Mouse (Mus musculus): ENCODE data around the gene Suds3. TPM values are rescaled to one million over a fixed set of nuclear protein-coding genes. Genes with fewer than 3 reads are reported as not detected.

Gene Suds3
- polyA plus RNA-seq, 1 experiment from 2014 or later, result 76.9 TPM

- Histone ChIP-seq H3K27ac (no peak overlapping the region), H3K79me2 (ENCODE audit: inconsistent target) (peaks cover 100% of the 10 kb centered on the region), H3K4me3 (ENCODE audit: inconsistent target) (no peak overlapping the region), H3K36me3 (ENCODE audit: inconsistent target) (no peaks in the 10 kb centered on the region; the same call in 1 of the 2 replicates)
- WGBS (ENCODE audit: missing documents), result 94% methylated on average over 15 of the region's 16 CpGs
Observed at GRCm38 (mm10) chr5:117125482-117126346, 9.8 kb upstream of the Suds3 start.

GRCm38 (mm10) chr5:117123840-117124239 lies 7.9 kb upstream of the Suds3 start:
- Histone ChIP-seq H3K79me2 (ENCODE audit: inconsistent target) (peaks cover 86% of the 10 kb centered on the region), H3K27ac (no peak overlapping the region), H3K4me3 (ENCODE audit: inconsistent target) (no peak overlapping the region), H3K36me3 (ENCODE audit: inconsistent target) (no peaks in the 10 kb centered on the region; the same call in 1 of the 2 replicates)
- WGBS (ENCODE audit: missing documents), result 90% methylated on average over 3 of the region's 4 CpGs

- peaks cover 79% of the 10 kb centered on the region for H3K79me2 ChIP-seq (ENCODE audit: inconsistent target)
- 83% methylated on average over 6 of the region's 6 CpGs for WGBS (ENCODE audit: missing documents)
- H3K4me3 ChIP-seq (ENCODE audit: inconsistent target), result no peak overlapping the region
- H3K36me3 ChIP-seq (ENCODE audit: inconsistent target), result no peaks in the 10 kb centered on the region; the same call in 1 of the 2 replicates
- H3K27ac ChIP-seq, result no peak overlapping the region
Observed at GRCm38 (mm10) chr5:117123102-117123501, 7.2 kb upstream of the Suds3 start.

- Histone ChIP-seq H3K4me3 (ENCODE audit: inconsistent target) (peak overlapping the region; percentile 92), H3K36me3 (ENCODE audit: inconsistent target) (no peaks in the 10 kb centered on the region; the same call in 1 of the 2 replicates), H3K79me2 (ENCODE audit: inconsistent target) (peaks cover 64% of the 10 kb centered on the region), H3K27ac (no peak overlapping the region)
- 63% methylated on average over 2 of the region's 2 CpGs for WGBS (ENCODE audit: missing documents)
Observed at GRCm38 (mm10) chr5:117121657-117122056, 5.7 kb upstream of the Suds3 start.

GRCm38 (mm10) chr5:117120489-117121466 lies 4.9 kb upstream of the Suds3 start:
- Histone ChIP-seq H3K27ac (peak overlapping the region; percentile 25), H3K4me3 (ENCODE audit: inconsistent target) (peak overlapping the region; percentile 92), H3K36me3 (ENCODE audit: inconsistent target) (no peaks in the 10 kb centered on the region; the same call in 1 of the 2 replicates), H3K79me2 (ENCODE audit: inconsistent target) (peaks cover 56% of the 10 kb centered on the region)
- 5% methylated on average over 40 of the region's 40 CpGs for WGBS (ENCODE audit: missing documents)

GRCm38 (mm10) chr5:117119777-117120488 lies 4.0 kb upstream of the Suds3 start, which contains the start of gene Taok3:
TSS of gene Taok3 (plus strand) at chr5:117120129.
- peaks cover 53% of the 10 kb centered on the region for H3K79me2 ChIP-seq (ENCODE audit: inconsistent target)
- peak within 1 kb of the TSS; percentile 68 for H3K27ac ChIP-seq
- H3K36me3 ChIP-seq (ENCODE audit: inconsistent target), result no peaks in the 10 kb centered on the region
- 1% methylated on average over 72 of the region's 74 CpGs for WGBS (ENCODE audit: missing documents)
- H3K4me3 ChIP-seq (ENCODE audit: inconsistent target), result peak within 1 kb of the TSS; percentile 92

GRCm38 (mm10) chr5:117118850-117119249 lies 2.9 kb upstream of the Suds3 start:
- Histone ChIP-seq H3K36me3 (ENCODE audit: inconsistent target) (no peaks in the 10 kb centered on the region), H3K27ac (peak overlapping the region; percentile 68), H3K4me3 (ENCODE audit: inconsistent target) (peak overlapping the region; percentile 71), H3K79me2 (ENCODE audit: inconsistent target) (peaks cover 53% of the 10 kb centered on the region)
- 83% methylated on average over 8 of the region's 8 CpGs for WGBS (ENCODE audit: missing documents)

GRCm38 (mm10) chr5:117118220-117118619 lies 2.3 kb upstream of the Suds3 start:
- Histone ChIP-seq H3K4me3 (ENCODE audit: inconsistent target) (no peak overlapping the region), H3K27ac (no peak overlapping the region), H3K79me2 (ENCODE audit: inconsistent target) (peaks cover 53% of the 10 kb centered on the region), H3K36me3 (ENCODE audit: inconsistent target) (peaks cover under 1% of the 10 kb centered on the region; the same call in 1 of the 2 replicates)
- WGBS (ENCODE audit: missing documents), result 96% methylated on average over 2 of the region's 2 CpGs

GRCm38 (mm10) chr5:117117716-117118115 lies 1.8 kb upstream of the Suds3 start:
- H3K27ac ChIP-seq, result no peak overlapping the region
- H3K79me2 ChIP-seq (ENCODE audit: inconsistent target), result peaks cover 53% of the 10 kb centered on the region
- H3K4me3 ChIP-seq (ENCODE audit: inconsistent target), result no peak overlapping the region
- H3K36me3 ChIP-seq (ENCODE audit: inconsistent target), result peaks cover 6% of the 10 kb centered on the region
- WGBS (ENCODE audit: missing documents), result 83% methylated on average over 6 of the region's 7 CpGs

GRCm38 (mm10) chr5:117117241-117117640 lies 1.3 kb upstream of the Suds3 start:
- Histone ChIP-seq H3K36me3 (ENCODE audit: inconsistent target) (peaks cover 10% of the 10 kb centered on the region), H3K79me2 (ENCODE audit: inconsistent target) (peaks cover 53% of the 10 kb centered on the region), H3K27ac (no peak overlapping the region), H3K4me3 (ENCODE audit: inconsistent target) (no peak overlapping the region)
- 91% methylated on average over 2 of the region's 2 CpGs for WGBS (ENCODE audit: missing documents)

- peaks cover 13% of the 10 kb centered on the region for H3K36me3 ChIP-seq (ENCODE audit: inconsistent target)
- H3K27ac ChIP-seq, result no peak overlapping the region
- H3K4me3 ChIP-seq (ENCODE audit: inconsistent target), result no peak overlapping the region
- peaks cover 49% of the 10 kb centered on the region for H3K79me2 ChIP-seq (ENCODE audit: inconsistent target)
- WGBS (ENCODE audit: missing documents), result 81% methylated on average over 2 of the region's 2 CpGs
Observed at GRCm38 (mm10) chr5:117116660-117117059, 747 bp upstream of the Suds3 start.

- Histone ChIP-seq H3K36me3 (ENCODE audit: inconsistent target) (peaks cover 22% of the 10 kb centered on the region), H3K79me2 (ENCODE audit: inconsistent target) (peaks cover 40% of the 10 kb centered on the region), H3K27ac (peak overlapping the region; percentile 49), H3K4me3 (ENCODE audit: inconsistent target) (peak overlapping the region; percentile 98)
- under 1% methylated on average over 40 of the region's 43 CpGs for WGBS (ENCODE audit: missing documents)
Observed at GRCm38 (mm10) chr5:117115193-117115767, 633 bp downstream of the Suds3 start.

GRCm38 (mm10) chr5:117114581-117115192 lies 1.2 kb downstream of the Suds3 start:
- 9% methylated on average over 16 of the region's 16 CpGs for WGBS (ENCODE audit: missing documents)
- Histone ChIP-seq H3K27ac (peak overlapping the region; percentile 49), H3K36me3 (ENCODE audit: inconsistent target) (peaks cover 24% of the 10 kb centered on the region), H3K79me2 (ENCODE audit: inconsistent target) (peaks cover 39% of the 10 kb centered on the region), H3K4me3 (ENCODE audit: inconsistent target) (peak overlapping the region; percentile 98)

All from macrophage (primary cell).